Mouse (Mus musculus): ENCODE measurements around the gene Tcf7l2.

- TF ChIP-seq GATA1 (IDR thresholded peaks at IDR 0.05; ENCODE audit: low read length) (no peak), TAL1 (IDR thresholded peaks at IDR 0.05; ENCODE audit: low read length) (no peak)
Measured at GRCm38 (mm10) chr19:55744576-55745191, 3.1 kb downstream of the Tcf7l2 start.
